Mouse (Mus musculus) hindbrain, embryonic 15.5 days (tissue): Measurements from ENCODE around the gene Muc4. TPM values are rescaled to one million over a fixed set of nuclear protein-coding genes. Genes with fewer than 3 reads are reported as not detected.

Experiments used
- ATAC-seq: fragments of 200-750 bp; cut with Nextera tagmentation; 2 replicates; pipeline ENCODE4 v1.8.0; 2017; ENCODE audit warnings: low read depth, moderate number of reproducible peaks, moderate TSS enrichment; ENCODE audit not compliant: low FRiP score
- H3K27ac ChIP-seq: fragments of 300-500 bp; sonication (generic); replicated peaks from 2 replicates; pipeline ENCODE4 v1.5.1; 2015; ENCODE audit warnings: mild to moderate bottlenecking, inconsistent platforms
- H3K27me3 ChIP-seq: fragments of 300-500 bp; sonication (generic); 2 replicates; pipeline ENCODE4 v1.6.1; 2015; ENCODE audit warnings: control low read depth, inconsistent platforms
- H3K36me3 ChIP-seq: fragments of 300-500 bp; sonication (generic); 2 replicates; pipeline ENCODE4 v1.6.1; 2015; ENCODE audit warnings: control low read depth, inconsistent platforms
- H3K4me1 ChIP-seq: fragments of 300-500 bp; sonication (generic); replicated peaks from 2 replicates; pipeline ENCODE4 v1.6.1; 2015; ENCODE audit warnings: control low read depth, inconsistent platforms
- H3K4me2 ChIP-seq: fragments of 300-500 bp; sonication (generic); 2 replicates; pipeline ENCODE4 v1.6.1; 2015; ENCODE audit warnings: moderate library complexity, mild to moderate bottlenecking, inconsistent platforms
- H3K4me3 ChIP-seq: fragments of 300-500 bp; sonication (generic); 2 replicates; pipeline ENCODE4 v1.5.1; 2015; ENCODE audit warnings: mild to moderate bottlenecking, inconsistent platforms
- H3K9ac ChIP-seq: fragments of 300-500 bp; sonication (generic); 2 replicates; pipeline ENCODE4 v1.6.1; 2015; ENCODE audit warnings: inconsistent platforms
- H3K9me3 ChIP-seq: fragments of 300-500 bp; sonication (generic); 2 replicates; pipeline ENCODE4 v1.6.1; 2016; ENCODE audit warnings: control low read depth, inconsistent platforms
- WGBS: fragments of 180-500 bp; shearing (Covaris S2); methylation state at CpG from one replicate; pipeline ENCODE4 v1.1.7; 2015; 5-methylcytosine and 5-hydroxymethylcytosine counted together
- polyA plus RNA-seq: library from polyadenylated mRNA; unstranded; fragments of >200 nt; fragmentation: Nextera tagmentation; extraction: Ambion mirVana; gene quantifications from 2 replicates; pipeline ENCODE4 v1.2.1, GENCODE M21; 2015

Muc4 gene
- polyA plus RNA-seq, 1 experiment from 2014 or later = not detected

GRCm38 (mm10) chr16:32778956-32779355 lies 43.3 kb downstream of the Muc4 start:
- H3K9me3 ChIP-seq = no peaks in the 10 kb centered on the region
- H3K36me3 ChIP-seq = no peaks in the 10 kb centered on the region
- no peak overlapping the region for H3K27ac ChIP-seq
- no peak overlapping the region for H3K4me3 ChIP-seq
- 55% methylated on average over 8 of the region's 8 CpGs for WGBS
- no peak overlapping the region for H3K9ac ChIP-seq
- H3K27me3 ChIP-seq = no peaks in the 10 kb centered on the region
- H3K4me1 ChIP-seq = no peaks in the 10 kb centered on the region
- ATAC-seq = no peak
- H3K4me2 ChIP-seq = no peak overlapping the region

GRCm38 (mm10) chr16:32783324-32784062 lies 47.8 kb downstream of the Muc4 start:
- 34% methylated on average over 5 of the region's 5 CpGs for WGBS
- H3K36me3 ChIP-seq = no peaks in the 10 kb centered on the region
- no peaks in the 10 kb centered on the region for H3K4me1 ChIP-seq
- H3K4me3 ChIP-seq = no peak overlapping the region
- H3K27me3 ChIP-seq = no peaks in the 10 kb centered on the region
- no peak for ATAC-seq
- no peak overlapping the region for H3K27ac ChIP-seq
- H3K9ac ChIP-seq = no peak overlapping the region
- H3K4me2 ChIP-seq = no peak overlapping the region
- no peaks in the 10 kb centered on the region for H3K9me3 ChIP-seq

GRCm38 (mm10) chr16:32784840-32785239 lies 49.2 kb downstream of the Muc4 start:
- no peak overlapping the region for H3K4me2 ChIP-seq
- H3K27me3 ChIP-seq = no peaks in the 10 kb centered on the region
- 63% methylated on average over 13 of the region's 13 CpGs for WGBS
- no peak overlapping the region for H3K9ac ChIP-seq
- peak; percentile 66; the same call in 1 of the 2 replicates for ATAC-seq
- H3K4me3 ChIP-seq = no peak overlapping the region
- H3K27ac ChIP-seq = no peak overlapping the region
- H3K9me3 ChIP-seq = no peaks in the 10 kb centered on the region
- no peaks in the 10 kb centered on the region for H3K4me1 ChIP-seq
- H3K36me3 ChIP-seq = no peaks in the 10 kb centered on the region

- Histone ChIP-seq H3K4me3 (no peak overlapping the region), H3K4me2 (no peak overlapping the region), H3K27me3 (no peaks in the 10 kb centered on the region), H3K27ac (no peak overlapping the region), H3K4me1 (no peaks in the 10 kb centered on the region), H3K36me3 (no peaks in the 10 kb centered on the region), H3K9me3 (no peaks in the 10 kb centered on the region), H3K9ac (no peak overlapping the region)
- 87% methylated on average over 5 of the region's 5 CpGs for WGBS
- ATAC-seq = no peak
These were observed 54.4 kb downstream of the Muc4 start for GRCm38 (mm10) chr16:32790056-32790455.

- Histone ChIP-seq H3K36me3 (no peaks in the 10 kb centered on the region), H3K9ac (no peak overlapping the region), H3K9me3 (no peaks in the 10 kb centered on the region), H3K4me2 (no peak overlapping the region), H3K27ac (no peak overlapping the region), H3K4me1 (no peaks in the 10 kb centered on the region), H3K27me3 (no peaks in the 10 kb centered on the region), H3K4me3 (no peak overlapping the region)
- 97% methylated on average over 1 of the region's 1 CpGs for WGBS
- no peak for ATAC-seq
These were observed 59.5 kb downstream of the Muc4 start for GRCm38 (mm10) chr16:32795177-32795576.

GRCm38 (mm10) chr16:32796676-32797425 lies 61.2 kb downstream of the Muc4 start:
- no peaks in the 10 kb centered on the region for H3K9me3 ChIP-seq
- H3K4me2 ChIP-seq = no peak overlapping the region
- no peak overlapping the region for H3K27ac ChIP-seq
- no peak overlapping the region for H3K4me3 ChIP-seq
- WGBS = 65% methylated on average over 14 of the region's 14 CpGs
- H3K36me3 ChIP-seq = no peaks in the 10 kb centered on the region
- 0 out of 2 replicates have a peak, but pooled peaks have one; percentile 23 for ATAC-seq
- H3K27me3 ChIP-seq = no peaks in the 10 kb centered on the region
- no peak overlapping the region for H3K9ac ChIP-seq
- no peaks in the 10 kb centered on the region for H3K4me1 ChIP-seq

GRCm38 (mm10) chr16:32797426-32797689 lies 61.7 kb downstream of the Muc4 start, which contains the start of gene Muc20:
TSS of gene Muc20 (minus strand) at chr16:32797435.
- H3K27ac ChIP-seq = no peak within 1 kb of the TSS
- no peaks in the 10 kb centered on the region for H3K36me3 ChIP-seq
- no peaks in the 10 kb centered on the region for H3K9me3 ChIP-seq
- H3K9ac ChIP-seq = no peak within 1 kb of the TSS
- ATAC-seq = no peak
- H3K27me3 ChIP-seq = no peaks in the 10 kb centered on the region
- WGBS = 90% methylated on average over 3 of the region's 3 CpGs
- H3K4me1 ChIP-seq = no peaks in the 10 kb centered on the region
- no peak within 1 kb of the TSS for H3K4me2 ChIP-seq
- no peak within 1 kb of the TSS for H3K4me3 ChIP-seq

- peak; percentile 86 for ATAC-seq
- Histone ChIP-seq H3K27me3 (no peaks in the 10 kb centered on the region), H3K4me1 (peaks cover 4% of the 10 kb centered on the region; the same call in 1 of the 2 replicates), H3K4me3 (no peak overlapping the region), H3K9me3 (no peaks in the 10 kb centered on the region), H3K9ac (no peak overlapping the region), H3K4me2 (no peak overlapping the region), H3K27ac (peak overlapping the region; percentile 60), H3K36me3 (no peaks in the 10 kb centered on the region)
- WGBS = 37% methylated on average over 6 of the region's 6 CpGs
These were observed 67.7 kb downstream of the Muc4 start for GRCm38 (mm10) chr16:32803252-32803853.

GRCm38 (mm10) chr16:32803901-32804300 lies 68.2 kb downstream of the Muc4 start:
- Histone ChIP-seq H3K9ac (no peak overlapping the region), H3K27me3 (no peaks in the 10 kb centered on the region), H3K4me1 (peaks cover 4% of the 10 kb centered on the region; the same call in 1 of the 2 replicates), H3K9me3 (no peaks in the 10 kb centered on the region), H3K4me3 (no peak overlapping the region), H3K27ac (no peak overlapping the region), H3K36me3 (no peaks in the 10 kb centered on the region), H3K4me2 (no peak overlapping the region)
- no peak for ATAC-seq
- 49% methylated on average over 5 of the region's 5 CpGs for WGBS

- peaks cover 4% of the 10 kb centered on the region; the same call in 1 of the 2 replicates for H3K4me1 ChIP-seq
- no peak overlapping the region for H3K9ac ChIP-seq
- H3K4me3 ChIP-seq = no peak overlapping the region
- no peaks in the 10 kb centered on the region for H3K36me3 ChIP-seq
- ATAC-seq = no peak
- no peaks in the 10 kb centered on the region for H3K9me3 ChIP-seq
- no peaks in the 10 kb centered on the region for H3K27me3 ChIP-seq
- H3K4me2 ChIP-seq = no peak overlapping the region
- WGBS = 82% methylated on average over 7 of the region's 7 CpGs
- no peak overlapping the region for H3K27ac ChIP-seq
These were observed 69.5 kb downstream of the Muc4 start for GRCm38 (mm10) chr16:32805151-32805550.

- Histone ChIP-seq H3K9ac (no peak overlapping the region), H3K4me1 (peaks cover 4% of the 10 kb centered on the region; the same call in 1 of the 2 replicates), H3K4me2 (no peak overlapping the region), H3K27me3 (no peaks in the 10 kb centered on the region), H3K4me3 (no peak overlapping the region), H3K9me3 (no peaks in the 10 kb centered on the region), H3K36me3 (no peaks in the 10 kb centered on the region), H3K27ac (no peak overlapping the region)
- 66% methylated on average over 8 of the region's 8 CpGs for whole genome bisulfite sequencing
- ATAC-seq = no peak
These were observed 71.9 kb downstream of the Muc4 start for GRCm38 (mm10) chr16:32807408-32808185.
